In the genomic region with DNA sequence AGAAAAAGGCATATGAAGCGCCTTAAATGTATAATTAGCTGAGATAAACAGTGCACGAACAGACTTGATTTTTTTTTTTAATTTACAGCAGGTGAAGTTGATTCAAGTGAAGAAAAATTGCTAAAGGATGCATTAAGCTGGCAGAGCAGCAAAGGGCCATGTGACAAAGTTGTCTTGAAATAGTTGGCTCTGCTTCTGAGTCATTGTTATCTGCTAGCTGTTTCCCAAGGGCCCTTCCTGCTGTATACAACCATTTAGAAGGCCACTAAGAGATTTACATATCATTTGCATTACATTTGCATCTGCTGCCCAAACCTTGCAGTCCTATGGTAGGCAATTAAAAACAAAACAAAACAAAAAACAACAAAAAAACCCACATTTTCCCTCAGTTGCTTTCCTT, we compare ENCODE assay signal across 15 mouse cellular contexts. TPM values are rescaled to one million over a fixed set of nuclear protein-coding genes. Genes with fewer than 3 reads are reported as not detected.
DNase-seq lines count a peak whose midpoint lies in the region; ATAC-seq and TF ChIP-seq lines count a peak whose summit lies in the region.
"Had no signal": no experiment of that assay in that cellular context is flagged by ENCODE, and none has a peak within 500 bp of the region (broad histone marks: within the 10 kb centered on the region; RNA-seq: fewer than 3 reads in every experiment).

No protein-coding gene starts in this region.

- no peak for TF ChIP-seq CTCF in C2C12 (IDR thresholded peaks at IDR 0.05; ENCODE audit: control insufficient read depth, insufficient read depth, insufficient read length)

- no peak overlapping the region for H3K9ac ChIP-seq in heart, embryonic 15.5 days
- H3K9ac ChIP-seq in hindbrain, embryonic 16.5 days (ENCODE audit: low read depth, low read length), result no peak overlapping the region
- H3K9ac ChIP-seq: limb, embryonic 12.5 days had no signal

- H3K9me3 ChIP-seq in heart, embryonic 15.5 days (replicated peaks), result no peaks in the 10 kb centered on the region
- H3K9me3 ChIP-seq in hindbrain, embryonic 16.5 days (ENCODE audit: control insufficient read depth, low read length), result no peaks in the 10 kb centered on the region
- H3K9me3 ChIP-seq: limb, embryonic 12.5 days had no signal

- H3K27ac ChIP-seq in heart, embryonic 15.5 days, result peak overlapping the region; percentile 34; the same call in 1 of the 2 replicates
- peak overlapping the region; percentile 65 for H3K27ac ChIP-seq in brown adipose tissue, adult 24 weeks (replicated peaks; ENCODE audit: low read depth, low read length)
- no peak overlapping the region for H3K27ac ChIP-seq in hindbrain, embryonic 16.5 days (ENCODE audit: low read depth, low read length)
- H3K27ac ChIP-seq: limb, embryonic 12.5 days had no signal

- ATAC-seq in heart, embryonic 15.5 days (replicated peaks; ENCODE audit: insufficient number of reproducible peaks, insufficient read depth, low FRiP score, low read depth), result no peak
- ATAC-seq in hindbrain, embryonic 16.5 days, result no peak

- H3K79me2 ChIP-seq in C2C12 (ENCODE audit: control insufficient read depth, insufficient read depth), result peaks cover 21% of the 10 kb centered on the region

- no peak for DNase-seq in heart, adult 18-20 months
- DNase-seq in kidney, adult 11 months, result no peak
- no peak for DNase-seq in layer of hippocampus, adult 18-20 months (ENCODE audit: low spot score in 2 of 2)
- no peak for DNase-seq in left cerebral cortex, postnatal 4 days
- DNase-seq: gastrocnemius, postnatal 10 days; heart, postnatal 36 days; lung, adult 18-20 months; right cerebral cortex, postnatal 14 days had no signal

- H3K36me3 ChIP-seq in heart, embryonic 15.5 days, result no peaks in the 10 kb centered on the region
- H3K36me3 ChIP-seq in C2C12 (ENCODE audit: control insufficient read depth, insufficient read depth), result no peaks in the 10 kb centered on the region
- H3K36me3 ChIP-seq in hindbrain, embryonic 16.5 days (ENCODE audit: control insufficient read depth, insufficient read depth, low read length), result no peaks in the 10 kb centered on the region
- H3K36me3 ChIP-seq: limb, embryonic 12.5 days had no signal

- peaks cover 7% of the 10 kb centered on the region for H3K79me3 ChIP-seq in C2C12 (ENCODE audit: low read depth)

- 60% methylated on average over 2 of the region's 2 CpGs for WGBS in heart, embryonic 15.5 days
- 49% methylated on average over 2 of the region's 2 CpGs for WGBS in hindbrain, embryonic 16.5 days

- peaks cover 5% of the 10 kb centered on the region; the same call in 1 of the 2 replicates for H3K4me1 ChIP-seq in heart, embryonic 15.5 days (replicated peaks)
- H3K4me1 ChIP-seq in brown adipose tissue, adult 24 weeks (ENCODE audit: control insufficient read depth, insufficient read depth, insufficient read length, low read length), result peaks cover 3% of the 10 kb centered on the region
- no peaks in the 10 kb centered on the region for H3K4me1 ChIP-seq in hindbrain, embryonic 16.5 days (ENCODE audit: control insufficient read depth, insufficient read depth, low read depth, low read length)
- H3K4me1 ChIP-seq: limb, embryonic 12.5 days had no signal

- intact Hi-C loops in left cerebral cortex, postnatal 4 days (cut with DNase I), result loop anchor here (10.0 kb wide), 1 partner anchor 863 kb away; no protein-coding TSS in a partner anchor

- no peak overlapping the region for H3ac ChIP-seq in C2C12 (ENCODE audit: control insufficient read depth, insufficient read length, low read depth)

- no peak overlapping the region for H3K4me3 ChIP-seq in heart, embryonic 15.5 days
- H3K4me3 ChIP-seq in C2C12 (ENCODE audit: insufficient read depth, poor library complexity, severe bottlenecking), result no peak overlapping the region
- no peak overlapping the region for H3K4me3 ChIP-seq in brown adipose tissue, adult 24 weeks (ENCODE audit: insufficient read depth, low read depth, low read length)
- peak overlapping the region; percentile 21 for H3K4me3 ChIP-seq in hindbrain, embryonic 16.5 days (ENCODE audit: low read length)
- H3K4me3 ChIP-seq: limb, embryonic 12.5 days had no signal

- peak overlapping the region; percentile 8; the same call in 1 of the 2 replicates for H3K4me2 ChIP-seq in heart, embryonic 15.5 days
- peak overlapping the region; percentile 42 for H3K4me2 ChIP-seq in hindbrain, embryonic 16.5 days (ENCODE audit: low read length)
- H3K4me2 ChIP-seq: limb, embryonic 12.5 days had no signal

- peaks cover 7% of the 10 kb centered on the region for H3K27me3 ChIP-seq in heart, embryonic 15.5 days
- no peaks in the 10 kb centered on the region for H3K27me3 ChIP-seq in C2C12 (ENCODE audit: control insufficient read depth, insufficient read depth, insufficient read length)
- no peaks in the 10 kb centered on the region for H3K27me3 ChIP-seq in hindbrain, embryonic 16.5 days (replicated peaks; ENCODE audit: control insufficient read depth, insufficient read depth, low read length)

TF ChIP-seq in C2C12, 6 proteins besides CTCF, POLR2A, EP300 and RAD21:
- TF ChIP-seq FOSL1 (IDR thresholded peaks at IDR 0.05; ENCODE audit: insufficient read depth, low read length, poor library complexity, severe bottlenecking), result no peak
- TF ChIP-seq CEBPB (IDR thresholded peaks at IDR 0.05; ENCODE audit: low read depth), result no peak
- TF ChIP-seq USF1 (IDR thresholded peaks at IDR 0.05; ENCODE audit: low read depth), result peak; percentile 73

RNA-seq across cellular contexts. Expression of a gene that starts 2.3 kb away (rescaled TPM):
- polyA plus RNA-seq in heart, embryonic 15.5 days (2015; fragmentation: Nextera tagmentation; extraction: Ambion mirVana), result 1.9 and 2.3 TPM in 2 replicates
- total RNA-seq in heart, adult 18-20 months (2021), result 1 to 10 TPM; 5.6 to 7.5 TPM
- polyA plus RNA-seq in C2C12 (2012; fragmentation: generic; extraction: Trizol), result 1.3 TPM
- polyA plus RNA-seq in brown adipose tissue, adult 24 weeks (2012; ENCODE audit: insufficient read depth, insufficient read length, missing spikeins), result 0.36 TPM in 1 of 2 replicates, not detected in the other
- 4.9 and 5.2 TPM in 2 replicates for polyA plus RNA-seq in hindbrain, embryonic 16.5 days (2015; fragmentation: Nextera tagmentation; extraction: Ambion mirVana)
- 1 to 10 TPM; 4.8 to 6.9 TPM for total RNA-seq in layer of hippocampus, adult 18-20 months (2021)
- 10 to 100 TPM; 11.9 to 15.7 TPM for total RNA-seq in left cerebral cortex, postnatal 4 days (2021)

RNA-seq across cellular contexts. Expression of a gene that starts 54.7 kb away (rescaled TPM):
- 0.19 TPM in 1 of 2 replicates, not detected in the other for polyA plus RNA-seq in heart, embryonic 15.5 days (2015; fragmentation: Nextera tagmentation; extraction: Ambion mirVana)
- not detected for total RNA-seq in heart, adult 18-20 months (2021)
- not detected for polyA plus RNA-seq in C2C12 (2012; fragmentation: generic; extraction: Trizol)
- polyA plus RNA-seq in brown adipose tissue, adult 24 weeks (2012; ENCODE audit: insufficient read depth, insufficient read length, missing spikeins), result not detected in 2 replicates
- polyA plus RNA-seq in hindbrain, embryonic 16.5 days (2015; fragmentation: Nextera tagmentation; extraction: Ambion mirVana), result not detected in 2 replicates
- total RNA-seq in layer of hippocampus, adult 18-20 months (2021), result not detected
- not detected for total RNA-seq in left cerebral cortex, postnatal 4 days (2021)
- total RNA-seq: gastrocnemius, postnatal 10 days; heart, postnatal 36 days; layer of hippocampus, postnatal 25 days had no signal
- polyA plus RNA-seq: kidney, embryonic 14.5 days; limb, embryonic 12.5 days had no signal
